In genomic region chr14:73088224-73088623, GRCm38 (mm10) we compare ENCODE assay signal across 29 mouse cellular contexts. TPM values are rescaled to one million over a fixed set of nuclear protein-coding genes. Genes with fewer than 3 reads are reported as not detected.
DNase-seq lines count a peak whose midpoint lies in the region; ATAC-seq and TF ChIP-seq lines count a peak whose summit lies in the region.
"Had no signal": no experiment of that assay in that cellular context is flagged by ENCODE, and none has a peak within 500 bp of the region (broad histone marks: within the 10 kb centered on the region; RNA-seq: fewer than 3 reads in every experiment).

No protein-coding gene starts in this region.

- 0 out of 2 replicates have a peak overlapping the region, but pooled peaks have one; percentile 3 for H3K27ac ChIP-seq in spleen, adult 2 months (ENCODE audit: insufficient read depth, low read length)
- H3K27ac ChIP-seq: embryonic facial prominence, embryonic 10.5 days; embryonic facial prominence, embryonic 13.5 days; forebrain, embryonic 12.5 days; heart, adult 2 months; heart, embryonic 10.5 days; heart, embryonic 13.5 days; hindbrain, embryonic 14.5 days; hindbrain, postnatal 0 days had no signal

- 72% methylated on average over 1 of the region's 1 CpGs for WGBS in spleen, adult 2 months

- H3K4me3 ChIP-seq in spleen, adult 2 months (ENCODE audit: extremely low read depth, insufficient read depth, insufficient read length): no peak overlapping the region
- H3K4me3 ChIP-seq: embryonic facial prominence, embryonic 10.5 days; embryonic facial prominence, embryonic 13.5 days; erythroblast, embryonic 14.5 days; forebrain, embryonic 12.5 days; heart, adult 2 months; heart, embryonic 10.5 days; heart, embryonic 13.5 days had no signal

- ATAC-seq in inflammation-experienced regulatory T-cells, adult 6 months: peak; percentile 78
- ATAC-seq: forebrain, embryonic 16.5 days; hindbrain, postnatal 0 days had no signal

- no peaks in the 10 kb centered on the region for H3K4me1 ChIP-seq in spleen, adult 2 months (ENCODE audit: control insufficient read depth, insufficient read depth, insufficient read length)
- H3K4me1 ChIP-seq: embryonic facial prominence, embryonic 10.5 days; embryonic facial prominence, embryonic 13.5 days; forebrain, embryonic 12.5 days; heart, embryonic 10.5 days; heart, embryonic 13.5 days had no signal

- no peaks in the 10 kb centered on the region for H3K36me3 ChIP-seq in spleen, adult 2 months (ENCODE audit: control insufficient read depth, insufficient read depth, low read length)
- H3K36me3 ChIP-seq: embryonic facial prominence, embryonic 10.5 days; embryonic facial prominence, embryonic 13.5 days; forebrain, embryonic 12.5 days; heart, embryonic 10.5 days; heart, embryonic 13.5 days had no signal

- TF ChIP-seq CTCF in spleen, adult 2 months (IDR thresholded peaks at IDR 0.05; ENCODE audit: extremely low read depth, insufficient read depth, insufficient read length, insufficient replicate concordance): no peak

- no peaks in the 10 kb centered on the region for H3K27me3 ChIP-seq in spleen, adult 2 months (ENCODE audit: control insufficient read depth, insufficient read depth, low read length)
- H3K27me3 ChIP-seq: embryonic facial prominence, embryonic 13.5 days; forebrain, embryonic 12.5 days; heart, embryonic 13.5 days had no signal

- TF ChIP-seq POLR2A in spleen, adult 2 months (IDR thresholded peaks at IDR 0.05; ENCODE audit: low read depth, low read length): no peak

- DNase-seq in spleen, adult 2 months (ENCODE audit: low read depth in 1 of 2, low spot score in 2 of 2): no peak
- DNase-seq in spleen, adult 12 weeks (ENCODE audit: low spot score): no peak
- peak; percentile 33 for DNase-seq in CD4-positive helper T cell, adult 2 months (ENCODE audit: low read depth, low spot score)
- DNase-seq in CD4-positive, CD25-positive, alpha-beta regulatory T cell, adult 2 months (ENCODE audit: low read depth, low spot score): peak; percentile 44
- DNase-seq in right cerebral cortex, postnatal 36 days (ENCODE audit: low spot score in 2 of 2): no peak
- DNase-seq: adrenal gland, adult 8-10 months; adrenal gland, postnatal 25 days; cerebellum, adult 11-12 months; cerebellum, adult 8-10 months; cerebellum, postnatal 10 days; cerebellum, postnatal 36 days; embryo, embryonic 11 days; gastrocnemius, postnatal 10 days; gastrocnemius, postnatal 36 days; heart, adult 2 months; heart, postnatal 14 days; heart, postnatal 4 days had no signal

RNA-seq across cellular contexts. Expression of gene Rcbtb2, which starts 34.6 kb away (rescaled TPM):
- 14.4 and 17.5 TPM in 2 replicates for polyA plus RNA-seq in spleen, adult 2 months (2012; rRNA removed)
- polyA plus RNA-seq in inflammation-experienced regulatory T-cells, adult 6 months (2017; shearing (Covaris generic)): 10 to 100 TPM; 54.7 to 84.0 (median 65.2) TPM

RNA-seq across cellular contexts. Expression of gene Cysltr2, which starts 39.3 kb away (rescaled TPM):
- 3.8 and 3.9 TPM in 2 replicates for polyA plus RNA-seq in spleen, adult 2 months (2012; rRNA removed)
- 10 to 100 TPM; 30.0 to 62.6 (median 42.9) TPM for polyA plus RNA-seq in inflammation-experienced regulatory T-cells, adult 6 months (2017; shearing (Covaris generic))
- polyA plus RNA-seq: C2C12; embryonic facial prominence, embryonic 10.5 days; embryonic facial prominence, embryonic 13.5 days; erythroblast, embryonic 14.5 days; forebrain, embryonic 12.5 days; heart, embryonic 13.5 days; hindbrain, embryonic 11.5 days; hindbrain, embryonic 14.5 days had no signal

Comparison
In these comparisons a context has a peak if more than half of its experiments do, and no peak if none do; other contexts are left out.
1. DNase-seq: peak in CD4-positive helper T cell, adult 2 months (single experiment) and CD4-positive, CD25-positive, alpha-beta regulatory T cell, adult 2 months (single experiment); none in spleen, adult 2 months (0 of 2), spleen, adult 12 weeks (single experiment) and right cerebral cortex, postnatal 36 days (0 of 2).